Mouse (Mus musculus) heart, postnatal 14 days (tissue): ENCODE measurements around the gene Rnf185. TPM values are rescaled to one million over a fixed set of nuclear protein-coding genes. Genes with fewer than 3 reads are reported as not detected.

Experiments
- DNase-seq, 2 experiments: peaks; one replicate each; pipeline ENCODE4 v3.0.0; 2021 to 2022
- intact Hi-C: fragments of 180-260 bp; cut with DNase I; formaldehyde crosslinking; loops from one replicate; pipeline ENCODE4 v1.15.1; 2025
- long read RNA-seq, 2 experiments: library from polyadenylated mRNA; stranded (forward); transcript quantifications; one replicate each; pipeline ENCODE4 v2.0.0; 2021
- total RNA-seq, 2 experiments: library from RNA; stranded (reverse); gene quantifications; 2 replicates each; pipeline ENCODE4 v1.2.3; 2021

The Rnf185 gene
- 10 to 100 TPM; 22.6 to 23.0 TPM for total RNA-seq
- long read RNA-seq, experiment 1, transcript Rnf185-202 (7 exons, 2,787 nt): major isoform, 37 of 46 reads
- long read RNA-seq, experiment 1, partial matches to known transcripts: 1 of 46 reads
- long read RNA-seq, experiment 1, other reads (novel, unspliced or antisense): 8 of 46 reads
- long read RNA-seq, experiment 2, transcript Rnf185-202 (7 exons, 2,787 nt): major isoform, 40 of 48 reads
- long read RNA-seq, experiment 2, partial matches to known transcripts: 1 of 48 reads
- long read RNA-seq, experiment 2, other reads (novel, unspliced or antisense): 7 of 48 reads

GRCm38 (mm10) chr11:3452167-3452639 is at the start of gene Rnf185:
Gene Rnf185, minus strand, starts transcription at chr11:3452363.
- peak; percentile 91 to 94 for DNase-seq
- intact Hi-C loops: loop anchor here (2.0 to 5.0 kb wide), 3 partner anchors 45 to 115 kb away; partner anchors contain the start of gene Limk2

GRCm38 (mm10) chr11:3497296-3497695 is 45.1 kb upstream of the Rnf185 start:
- intact Hi-C loops: no loop called here
- DNase-seq: no peak

DNA sequence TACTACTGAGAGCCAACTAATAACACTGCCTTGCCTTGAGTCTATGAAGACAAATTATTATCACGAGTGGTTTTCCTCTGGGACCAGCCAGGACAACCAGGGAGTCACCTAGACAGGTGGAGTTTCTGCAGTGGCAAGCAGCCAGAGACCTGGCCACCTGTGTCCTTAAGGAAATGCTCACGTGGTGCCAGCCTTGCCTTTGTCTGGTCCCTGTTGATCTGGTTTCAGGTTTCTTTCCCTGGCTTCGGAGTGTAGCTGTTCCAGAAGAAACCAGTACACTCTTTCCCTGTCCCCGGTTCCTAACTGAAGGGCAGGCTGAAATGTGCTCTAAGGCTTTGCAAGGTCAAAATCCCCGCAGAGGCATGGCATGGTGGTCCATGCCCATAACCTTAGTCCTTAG is 44.6 kb upstream of the Rnf185 start:
- intact Hi-C loops: no loop called here
- DNase-seq: no peak

GRCm38 (mm10) chr11:3495496-3495895 is 43.3 kb upstream of the Rnf185 start:
- intact Hi-C loops: no loop called here
- no peak for DNase-seq

- no peak for DNase-seq
- intact Hi-C loops: no loop called here
Observed at GRCm38 (mm10) chr11:3494857-3495256, 42.7 kb upstream of the Rnf185 start.

- no peak for DNase-seq
- intact Hi-C loops: no loop called here
Observed at GRCm38 (mm10) chr11:3492748-3493147, 40.6 kb upstream of the Rnf185 start.

GRCm38 (mm10) chr11:3489036-3489435 is 36.9 kb upstream of the Rnf185 start:
- no peak for DNase-seq
- intact Hi-C loops: no loop called here

GRCm38 (mm10) chr11:3487952-3488570 is 35.9 kb upstream of the Rnf185 start, which contains the start of gene Pla2g3:
Gene Pla2g3, plus strand, starts transcription at chr11:3488284.
- DNase-seq: no peak
- intact Hi-C loops: no loop called here

- DNase-seq: no peak
- intact Hi-C loops: no loop called here
Observed at GRCm38 (mm10) chr11:3486349-3486748, 34.2 kb upstream of the Rnf185 start.

GRCm38 (mm10) chr11:3483980-3484642 is 31.9 kb upstream of the Rnf185 start:
- DNase-seq: no peak
- intact Hi-C loops: no loop called here

GRCm38 (mm10) chr11:3475489-3475888 is 23.3 kb upstream of the Rnf185 start:
- intact Hi-C loops: no loop called here
- no peak for DNase-seq

GRCm38 (mm10) chr11:3474480-3475115 is 22.4 kb upstream of the Rnf185 start:
- intact Hi-C loops: no loop called here
- DNase-seq: peak in 1 of 2 experiments; percentile 40

DNA sequence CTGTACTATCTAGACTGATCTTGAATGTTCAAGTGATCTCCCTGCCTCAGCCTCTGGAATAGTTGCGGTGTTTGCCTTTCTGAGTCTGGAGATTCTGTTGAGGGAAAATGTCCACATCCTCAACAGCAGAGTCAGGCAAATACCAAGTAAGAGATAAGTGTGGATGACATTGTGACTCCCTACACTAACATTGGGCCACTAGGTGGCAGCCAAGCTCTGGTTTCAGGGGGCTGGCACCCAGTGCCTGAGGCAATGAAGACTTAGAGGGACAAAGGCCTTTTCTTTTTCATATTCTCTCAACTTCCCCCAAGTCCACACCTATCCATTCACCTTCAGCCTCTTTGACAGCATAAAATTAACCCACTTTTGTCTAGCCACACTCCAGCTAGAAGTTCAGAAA is 20.3 kb upstream of the Rnf185 start:
- intact Hi-C loops: loop anchor here (2.0 kb wide), 2 partner anchors 160 to 314 kb away; no protein-coding TSS in a partner anchor
- DNase-seq: peak; percentile 88 to 94

GRCm38 (mm10) chr11:3471448-3471850 is 19.3 kb upstream of the Rnf185 start:
- DNase-seq: no peak
- intact Hi-C loops: no loop called here

GRCm38 (mm10) chr11:3462846-3463245 is 10.7 kb upstream of the Rnf185 start:
- intact Hi-C loops: no loop called here
- DNase-seq: no peak

- intact Hi-C loops: no loop called here
- no peak for DNase-seq
Observed at GRCm38 (mm10) chr11:3459105-3459468, 6.9 kb upstream of the Rnf185 start.

DNA sequence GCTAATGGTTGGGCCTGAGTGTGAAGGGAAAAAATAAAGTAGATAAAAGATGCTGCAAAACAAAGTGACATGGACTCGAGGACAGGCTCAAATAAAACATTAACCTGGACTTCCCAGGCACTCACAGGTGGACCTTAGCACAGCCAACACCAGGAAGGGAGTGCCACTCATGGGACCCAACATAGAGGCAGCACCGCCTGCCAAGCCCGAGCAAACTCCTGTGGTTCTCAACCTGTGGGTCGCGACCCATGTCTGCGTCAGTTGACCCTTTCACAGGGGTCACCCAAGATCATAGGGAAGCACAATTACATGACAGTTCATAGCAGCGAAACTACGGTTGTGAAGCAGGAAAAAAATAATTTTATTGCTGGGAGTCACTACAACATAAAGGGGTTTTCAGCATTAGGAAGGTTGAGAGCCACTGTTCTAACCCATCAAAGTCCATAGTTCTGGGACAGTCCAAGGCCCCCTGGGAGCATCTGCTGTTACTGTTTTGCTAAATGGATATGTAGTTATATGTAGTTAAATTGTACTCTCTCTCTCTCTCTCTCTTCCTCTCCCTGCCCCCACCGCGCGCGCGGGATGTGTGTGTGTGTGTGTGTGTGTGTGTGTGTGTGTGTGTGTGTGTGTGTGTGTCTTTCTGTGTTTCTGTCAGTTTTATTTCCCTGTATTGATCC is 6.4 kb upstream of the Rnf185 start:
- intact Hi-C loops: no loop called here
- no peak for DNase-seq

DNA sequence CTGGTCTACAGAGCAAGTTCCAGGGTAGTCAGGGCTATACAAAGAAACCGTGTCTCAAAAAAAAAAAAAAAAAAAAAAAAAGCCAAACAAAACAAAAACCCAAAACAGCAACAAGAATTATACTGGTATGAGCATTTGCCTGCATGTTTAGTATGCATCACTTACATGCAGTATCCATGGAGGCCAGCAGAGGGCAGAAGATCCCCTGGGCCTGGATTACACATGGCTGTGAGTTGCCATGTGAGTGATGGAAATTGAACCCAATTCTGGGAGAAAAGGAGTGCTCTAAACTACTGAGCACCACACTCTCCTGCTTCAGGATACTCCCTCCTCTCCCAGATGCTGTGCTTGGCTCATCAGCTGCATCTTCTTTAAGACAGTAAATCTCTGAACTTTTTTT is 4.2 kb upstream of the Rnf185 start:
- intact Hi-C loops: no loop called here
- DNase-seq: peak; percentile 65 to 77

DNA sequence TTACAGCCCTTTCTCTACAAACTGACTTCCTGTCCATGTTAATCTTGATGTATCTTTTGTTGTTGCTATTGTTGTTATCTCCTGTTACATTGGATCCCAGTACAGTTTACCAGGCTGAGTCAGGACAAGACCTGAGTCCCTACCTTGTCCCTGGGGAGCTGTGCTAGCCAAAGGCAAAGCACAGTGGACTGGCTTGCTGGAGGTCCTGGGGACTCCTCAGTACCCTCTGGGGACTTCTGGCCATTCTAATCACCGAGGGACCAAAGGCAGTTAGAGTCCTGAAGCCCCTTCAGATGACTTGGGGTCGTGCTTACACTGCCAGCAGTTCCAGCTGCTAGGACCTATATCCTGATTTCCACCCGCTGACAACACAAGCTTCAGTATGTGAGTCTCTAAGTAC is 2.3 kb upstream of the Rnf185 start:
- intact Hi-C loops: loop anchor here (5.0 kb wide), 2 partner anchors 47 to 117 kb away; partner anchors contain the start of gene Limk2
- DNase-seq: no peak

DNA sequence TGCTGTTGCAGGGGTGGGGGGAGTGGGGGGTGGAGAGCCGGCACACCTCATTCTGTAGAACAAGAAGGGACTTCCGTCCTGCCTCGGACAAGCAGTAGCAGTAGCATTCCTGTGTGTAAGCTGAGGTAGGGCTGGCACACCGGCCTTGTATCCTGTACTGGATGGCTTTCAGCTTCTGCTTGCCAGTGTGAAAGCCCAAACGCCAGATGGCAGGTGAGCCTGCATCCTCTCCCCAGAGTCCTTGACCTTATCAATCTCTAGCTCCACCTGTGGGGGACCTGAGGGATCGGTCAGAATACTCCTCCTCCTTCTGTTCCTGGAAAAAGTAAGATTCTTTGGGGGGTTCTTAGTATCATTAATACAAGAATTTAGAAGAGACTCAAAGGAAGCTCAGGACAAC is 1.3 kb upstream of the Rnf185 start:
- intact Hi-C loops: loop anchor here (2.0 to 5.0 kb wide), 3 partner anchors 46 to 116 kb away; partner anchors contain the start of gene Limk2
- no peak for DNase-seq
